Mouse (Mus musculus) frontal cortex, postnatal 10 days (tissue): ENCODE results near the gene Gamt.
"Not testable (repeated sequence)": the region's sequence is repeated elsewhere in the genome, so short reads cannot be mapped to it uniquely, and the experiment has no call there.

Source experiments
- DNase-seq, 2 experiments: peaks; one replicate each; pipeline ENCODE4 v3.0.0; 2022; ENCODE audit warnings: low spot score in 2 of 2, mixed read lengths in 1 of 2

Gamt gene

DNA sequence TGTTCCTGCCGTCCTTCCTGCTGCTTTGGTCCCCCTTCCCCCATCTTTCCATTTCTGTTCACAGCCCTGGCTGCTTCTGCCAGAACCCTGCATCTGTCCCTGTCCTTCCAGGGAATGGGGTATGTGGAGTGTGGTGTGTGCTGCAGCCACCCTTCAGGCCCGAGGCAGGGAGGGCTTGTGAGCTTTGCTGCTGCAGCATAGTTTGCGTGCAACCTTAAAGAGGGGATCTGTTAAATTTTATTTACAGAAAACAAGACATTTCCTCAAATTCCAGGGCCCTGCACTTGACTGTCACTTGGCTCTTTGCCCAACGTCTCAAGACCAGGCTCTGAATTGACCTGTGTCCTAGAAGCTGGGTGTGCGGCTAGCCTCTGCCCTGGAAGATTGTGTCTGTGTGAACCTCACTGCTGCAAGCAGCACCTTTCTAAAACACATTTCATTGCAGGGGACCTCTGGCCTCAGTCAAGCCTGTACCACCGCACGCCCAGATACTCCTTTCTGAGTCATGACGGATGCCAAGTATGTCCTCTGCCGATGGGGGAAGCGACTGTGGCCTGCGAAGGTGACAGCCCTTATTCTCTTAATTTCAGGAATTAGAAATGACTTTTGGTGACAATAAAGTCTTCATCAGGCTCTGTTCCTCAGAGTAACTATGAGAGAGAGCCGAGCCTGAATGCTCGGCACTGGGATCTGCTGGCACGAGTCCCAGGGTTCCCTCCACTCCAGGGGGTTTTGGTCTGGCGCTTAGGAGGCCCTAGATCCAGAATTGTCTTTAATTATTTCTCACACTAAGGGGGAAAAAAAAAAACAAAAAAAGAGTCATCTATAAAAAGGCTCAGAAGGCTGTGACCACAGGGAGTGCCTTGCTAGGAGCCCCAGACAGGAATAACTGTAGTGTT, 32.7 kb downstream of the Gamt start:
- no peak for DNase-seq

DNA sequence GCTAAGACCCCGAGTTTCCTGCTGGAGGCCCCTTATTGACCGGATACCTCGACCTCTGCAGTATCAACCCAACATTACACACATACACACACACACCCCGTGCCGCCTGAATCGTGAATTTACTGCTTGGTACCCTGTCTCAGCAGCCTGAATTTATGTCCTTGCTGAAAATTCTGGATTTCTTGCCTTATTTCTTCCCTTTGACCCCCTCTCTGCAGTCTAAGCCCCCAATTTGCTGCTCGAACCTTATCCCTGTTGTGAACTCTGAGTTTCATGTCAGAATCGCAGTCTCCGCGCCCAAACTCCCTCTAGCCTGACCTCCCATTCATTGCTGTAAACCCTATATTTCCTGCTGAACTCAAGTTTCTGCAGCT, 33.7 kb downstream of the Gamt start:
- DNase-seq, result no peak

DNA sequence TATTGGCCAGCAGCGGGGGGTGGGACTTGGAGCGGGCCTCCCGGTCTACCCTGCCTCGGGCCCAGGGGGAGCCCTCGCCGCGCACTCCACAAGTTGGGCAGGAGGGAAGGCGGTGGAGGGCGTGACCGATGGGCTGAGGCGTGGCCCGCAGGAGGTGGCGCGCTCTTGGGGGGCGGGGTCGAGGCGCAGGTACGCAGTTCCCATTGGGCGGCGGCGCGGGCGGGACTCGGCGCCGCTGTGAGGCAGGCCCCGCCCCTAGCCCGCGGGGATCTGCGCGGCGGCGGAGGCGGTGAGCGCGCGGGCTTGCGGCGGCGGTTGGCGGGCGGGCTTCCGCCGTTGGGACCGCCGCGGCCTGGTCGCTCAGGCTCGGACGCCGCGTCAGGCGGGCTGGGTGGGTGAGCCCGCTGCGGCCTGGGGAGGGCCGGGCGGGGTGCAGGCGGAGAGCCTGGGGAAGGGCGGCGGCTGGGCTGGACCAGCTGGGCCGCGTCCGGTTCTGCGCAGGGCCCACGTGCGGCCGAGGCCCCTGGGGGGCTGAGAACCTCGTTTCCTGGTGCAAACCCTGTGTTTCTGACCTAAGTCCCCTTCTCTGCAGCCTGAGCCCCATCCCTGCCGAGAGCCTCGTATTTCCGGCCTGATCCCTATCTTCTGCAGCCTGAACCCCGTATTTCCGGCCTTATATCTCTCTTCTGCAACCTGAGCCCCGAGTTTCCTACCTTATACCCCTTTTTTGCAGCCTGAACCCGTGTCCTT, 34.2 kb downstream of the Gamt start, which contains the start of gene Mum1:
TSS of gene Mum1 (plus strand) at position 19 of the 750 bp plus-strand sequence.
- DNase-seq, result peak; percentile 98

DNA sequence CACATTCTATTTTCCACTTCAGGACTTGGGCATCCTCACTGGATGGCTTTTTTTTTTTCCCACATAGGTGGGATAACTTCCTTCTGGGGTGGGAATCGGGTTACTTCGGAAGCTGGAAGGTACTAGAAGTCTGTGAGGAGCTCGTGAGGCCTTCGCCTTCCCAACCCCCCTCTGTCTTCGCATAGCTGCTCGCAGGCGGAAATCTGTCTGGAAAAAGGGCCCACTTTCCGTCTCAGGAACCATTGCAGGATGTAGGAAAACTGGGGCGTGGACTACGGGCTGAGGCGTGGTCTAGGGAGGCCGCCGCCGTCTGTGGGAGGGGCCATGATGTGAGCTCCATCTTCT, 34.8 kb downstream of the Gamt start:
- DNase-seq, result no peak

DNA sequence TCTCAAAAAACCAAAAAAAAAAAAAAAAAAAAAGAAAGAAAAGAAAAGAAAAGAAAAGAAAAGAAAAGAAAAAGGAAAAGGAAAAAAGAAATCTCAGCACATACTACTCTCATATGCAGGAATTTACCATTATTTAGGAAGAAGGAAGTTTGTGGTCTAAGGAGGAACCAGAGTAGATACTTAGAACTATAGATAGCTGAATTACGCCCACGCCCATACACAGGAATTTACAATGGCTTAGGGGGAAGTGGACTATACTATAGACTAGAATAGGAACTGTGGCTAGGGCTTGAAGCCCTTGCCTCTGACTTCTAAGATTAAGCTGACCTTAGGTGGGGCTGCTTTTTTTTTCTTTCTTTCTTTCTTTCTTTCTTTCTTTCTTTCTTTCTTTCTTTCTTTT, 37.7 kb downstream of the Gamt start:
- DNase-seq, result not testable (repeated sequence)

DNA sequence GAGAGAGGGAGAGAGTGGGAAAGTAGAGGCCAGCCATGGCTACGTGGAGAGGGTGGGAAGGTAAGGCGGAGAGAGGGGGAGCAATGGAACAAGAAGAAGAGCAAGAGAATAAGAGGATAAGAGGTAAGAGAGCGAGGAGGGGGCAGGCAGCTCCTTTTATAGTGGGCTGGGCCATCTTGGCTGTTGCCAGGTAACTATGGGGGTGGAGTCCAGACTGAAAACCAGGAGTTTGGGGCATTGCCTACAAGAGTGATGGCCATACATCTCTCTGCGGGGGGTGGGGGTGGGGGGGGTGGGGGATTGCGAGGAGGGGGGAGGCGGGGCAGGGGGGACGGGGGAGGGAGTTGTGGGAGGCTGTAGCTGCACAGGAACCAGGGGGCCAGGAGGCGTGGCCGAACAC, 40.1 kb downstream of the Gamt start:
- no peak for DNase-seq

DNA sequence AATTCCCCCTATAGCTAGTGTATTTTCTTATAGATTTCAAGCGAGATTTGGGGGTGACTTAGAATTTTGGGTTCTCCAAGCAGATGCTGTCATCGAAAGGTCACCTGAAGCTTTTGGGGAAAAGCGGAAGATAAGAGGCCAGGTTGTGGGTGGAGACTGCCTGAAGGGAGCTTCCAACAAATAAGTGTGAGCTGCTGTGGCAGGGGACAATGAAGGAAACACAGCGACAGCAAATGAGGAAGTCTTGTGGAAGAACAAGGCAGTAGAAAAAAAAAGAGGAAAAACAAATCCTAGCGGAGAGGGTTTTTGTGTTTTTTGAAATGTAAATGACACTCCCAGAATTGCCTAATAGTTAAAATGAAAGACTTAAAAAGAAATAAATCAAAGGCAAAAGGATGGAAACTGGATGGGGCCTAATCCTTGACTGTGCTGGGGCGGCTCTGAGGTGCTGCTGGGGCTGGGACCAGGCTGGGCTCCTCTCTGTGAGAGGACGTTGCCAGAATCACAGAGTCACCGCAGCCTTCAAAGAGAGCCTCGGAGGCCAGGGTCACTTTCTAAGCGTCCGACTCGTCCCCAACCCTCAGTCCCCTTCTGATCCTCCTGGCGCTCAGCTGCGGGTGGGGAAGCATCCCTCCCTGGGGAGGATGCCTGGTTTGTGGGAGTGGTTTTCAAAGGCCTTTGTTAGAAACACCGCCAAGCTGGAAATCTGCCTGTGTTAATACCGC, 45.6 kb downstream of the Gamt start:
- no peak for DNase-seq

DNA sequence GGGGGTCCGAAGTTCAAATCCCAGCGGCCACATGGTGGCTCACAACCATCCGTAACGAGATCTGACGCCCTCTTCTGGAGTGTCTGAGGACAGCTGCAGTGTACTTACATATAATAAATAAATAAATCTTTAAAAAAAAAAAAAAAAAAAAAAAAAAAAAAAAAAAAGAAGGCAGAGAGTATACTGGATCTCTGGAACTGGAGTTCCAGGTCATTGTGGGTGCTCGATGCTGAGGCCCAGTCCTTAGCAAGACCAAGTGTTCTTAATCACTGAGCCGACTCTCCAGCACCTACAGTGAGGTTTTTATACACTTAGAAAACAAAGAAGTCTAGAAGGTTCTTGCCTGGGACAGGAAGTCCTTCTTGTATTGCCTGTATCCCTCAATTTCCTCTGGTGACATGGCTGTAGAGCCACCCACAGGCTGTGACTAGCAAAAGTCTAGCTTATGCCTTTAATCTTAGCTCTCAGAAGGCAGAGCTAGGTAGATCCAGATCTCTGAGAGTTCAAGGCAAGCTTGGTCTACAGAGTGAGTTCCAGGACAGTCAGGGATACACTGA, 49.2 kb downstream of the Gamt start:
- DNase-seq, result not testable (repeated sequence)

DNA sequence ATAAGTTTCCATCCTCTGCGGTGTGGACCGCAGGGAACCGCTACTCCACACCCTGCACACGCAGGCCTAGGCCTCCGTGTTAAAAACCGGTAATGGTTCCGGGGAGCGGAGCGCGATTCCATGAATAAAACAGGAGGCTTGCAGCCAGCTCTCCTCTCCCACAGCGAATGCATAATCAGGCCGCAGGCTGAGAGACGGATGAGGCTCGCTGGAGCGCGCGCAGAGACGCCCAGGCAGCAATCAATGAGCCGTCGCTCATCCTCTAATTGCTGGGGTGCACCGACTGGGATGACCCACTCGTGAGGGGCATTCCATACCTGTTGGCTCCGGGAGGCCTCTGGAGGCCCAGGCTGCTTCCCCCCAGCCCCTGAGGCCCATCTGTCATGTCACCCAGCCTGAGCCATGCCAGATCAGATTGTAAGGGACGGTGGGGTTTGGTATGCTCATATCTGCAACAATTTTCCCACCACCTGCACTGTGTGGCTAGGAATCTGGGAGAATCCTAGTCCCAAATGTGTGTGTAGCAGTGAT, 51.9 kb downstream of the Gamt start:
- DNase-seq, result peak in 1 of 2 experiments; percentile 37

DNA sequence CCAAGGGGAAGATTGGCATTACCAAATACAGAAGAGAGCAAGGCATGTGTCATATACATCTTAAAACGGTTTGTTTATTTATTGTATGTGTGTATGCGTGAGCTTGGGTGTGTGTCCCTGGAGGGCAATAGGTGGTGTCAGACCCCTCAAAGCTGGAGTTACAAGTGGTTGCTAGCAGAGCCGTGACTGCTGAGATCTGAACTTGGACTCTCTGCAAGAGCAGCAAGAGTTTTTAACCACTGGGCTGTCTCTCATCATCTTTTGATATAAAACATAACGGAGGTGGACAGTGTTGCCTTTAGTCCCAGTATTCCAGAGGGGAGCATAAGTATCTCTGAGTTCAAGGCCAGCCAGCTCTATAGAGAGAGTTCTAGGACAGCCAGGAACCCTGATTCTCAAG, 52.6 kb downstream of the Gamt start:
- no peak for DNase-seq
